Mouse (Mus musculus) stomach, embryonic 14.5 days (tissue): ENCODE results near the gene Spata33. TPM values are rescaled to one million over a fixed set of nuclear protein-coding genes. Genes with fewer than 3 reads are reported as not detected.

Experiments
- ATAC-seq: fragments of 200-750 bp; cut with Nextera tagmentation; 2 replicates; pipeline ENCODE4 v1.8.0; 2017; ENCODE audit warnings: low read depth, moderate TSS enrichment; ENCODE audit not compliant: insufficient number of reproducible peaks, insufficient read depth, low FRiP score
- H3K27ac ChIP-seq: fragments of 300-500 bp; sonication (generic); 2 replicates; pipeline ENCODE4 v1.5.1; 2014; ENCODE audit warnings: mild to moderate bottlenecking, low read length, moderate library complexity, mixed read lengths
- H3K27me3 ChIP-seq: fragments of 300-500 bp; sonication (generic); 2 replicates; pipeline ENCODE4 v1.6.1; 2014; ENCODE audit warnings: low read length, control low read depth, mixed read lengths; ENCODE audit not compliant: control insufficient read depth, insufficient read depth
- H3K36me3 ChIP-seq: fragments of 300-500 bp; sonication (generic); 2 replicates; pipeline ENCODE4 v1.6.1; 2014; ENCODE audit warnings: mild to moderate bottlenecking, control low read depth, low read length, moderate library complexity, mixed read lengths; ENCODE audit not compliant: control insufficient read depth, insufficient read depth
- H3K4me1 ChIP-seq: fragments of 300-500 bp; sonication (generic); 2 replicates; pipeline ENCODE4 v1.6.1; 2014; ENCODE audit warnings: low read length, control low read depth, mixed read lengths; ENCODE audit not compliant: control insufficient read depth, insufficient read depth
- H3K4me2 ChIP-seq: fragments of 300-500 bp; sonication (generic); replicated peaks from 2 replicates; pipeline ENCODE4 v1.6.1; 2014; ENCODE audit warnings: low read depth, low read length, control low read depth
- H3K4me3 ChIP-seq: fragments of 300-500 bp; sonication (generic); 2 replicates; pipeline ENCODE4 v1.5.1; 2014; ENCODE audit warnings: low read depth, low read length, control low read depth
- H3K9ac ChIP-seq: fragments of 300-500 bp; sonication (generic); replicated peaks from 2 replicates; pipeline ENCODE4 v1.6.1; 2014; ENCODE audit warnings: low read depth, mild to moderate bottlenecking, control low read depth, low read length, moderate library complexity, mixed read lengths
- H3K9me3 ChIP-seq: fragments of 300-500 bp; sonication (generic); 2 replicates; pipeline ENCODE4 v1.6.1; 2016; ENCODE audit warnings: low read depth, low read length, control low read depth; ENCODE audit not compliant: control insufficient read depth
- WGBS: fragments of 180-500 bp; shearing (Covaris S2); extraction: QIAGEN DNeasy Blood & Tissue Kit; methylation state at CpG from one replicate; pipeline ENCODE4 v1.1.7; 2014; 5-methylcytosine and 5-hydroxymethylcytosine counted together
- polyA plus RNA-seq: library from polyadenylated mRNA; unstranded; fragments of >200 nt; fragmentation: Nextera tagmentation; extraction: Ambion mirVana; gene quantifications from 2 replicates; pipeline ENCODE4 v1.2.1, GENCODE M21; 2014

The Spata33 gene
- polyA plus RNA-seq = 4.1 and 5.7 TPM in 2 replicates

DNA sequence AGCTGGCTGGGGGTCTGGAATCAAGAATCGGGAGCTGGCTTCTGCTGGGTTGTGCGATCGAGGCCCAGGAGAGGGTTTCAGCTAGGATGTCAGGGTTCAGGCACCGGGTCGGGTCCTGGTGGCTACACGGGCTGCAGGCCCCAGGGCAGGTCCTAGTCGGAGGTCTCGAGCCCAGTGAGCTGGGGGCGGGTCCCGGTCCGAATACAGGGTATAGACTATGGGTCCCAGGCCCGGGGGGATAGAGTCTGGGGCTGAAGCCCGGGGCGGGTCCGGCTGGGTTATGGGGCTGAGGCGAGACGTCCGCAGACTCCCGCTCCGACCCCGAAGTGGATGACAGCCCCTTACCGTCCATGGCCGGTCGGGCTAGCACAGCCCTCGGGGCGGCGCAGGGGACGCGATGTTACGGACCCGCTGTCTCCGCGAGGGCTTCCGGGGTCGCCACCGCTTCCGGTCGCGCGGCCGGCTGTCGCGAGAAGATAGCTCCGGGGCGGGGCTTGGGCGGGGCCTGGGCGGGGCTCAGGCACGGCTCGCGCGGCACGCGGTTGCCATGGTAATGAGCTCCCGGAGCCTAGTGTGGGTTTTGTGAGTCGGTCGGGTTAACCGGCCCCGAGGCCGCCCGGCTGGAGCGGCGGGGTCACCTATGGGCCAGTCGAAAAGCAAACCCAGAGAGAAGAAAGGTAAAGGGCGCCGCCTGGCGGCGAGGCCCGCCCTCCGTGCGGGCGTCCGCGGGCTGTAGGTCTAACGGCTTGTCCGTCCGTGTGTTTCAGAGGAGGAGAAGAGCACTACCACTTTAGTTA, at the start of gene Spata33, which contains the start of gene Chmp1a:
Gene Spata33 (plus strand): TSS at position 512 of the 797 bp plus-strand sequence.
Gene Chmp1a (minus strand): TSS at position 443 of the 797 bp plus-strand sequence.
- H3K9me3 ChIP-seq = no peaks in the 10 kb centered on the region
- H3K27ac ChIP-seq = peak within 1 kb of the TSS; percentile 39; the same call in 1 of the 2 replicates
- ATAC-seq = peak; percentile 95
- no peaks in the 10 kb centered on the region for H3K27me3 ChIP-seq
- H3K4me2 ChIP-seq = peak within 1 kb of the TSS; percentile 89
- peaks cover 16% of the 10 kb centered on the region for H3K36me3 ChIP-seq
- H3K4me1 ChIP-seq = peaks cover 10% of the 10 kb centered on the region
- WGBS = under 1% methylated on average over 71 of the region's 76 CpGs
- peak within 1 kb of the TSS; percentile 95 for H3K9ac ChIP-seq
- peak within 1 kb of the TSS; percentile 96 for H3K4me3 ChIP-seq

DNA sequence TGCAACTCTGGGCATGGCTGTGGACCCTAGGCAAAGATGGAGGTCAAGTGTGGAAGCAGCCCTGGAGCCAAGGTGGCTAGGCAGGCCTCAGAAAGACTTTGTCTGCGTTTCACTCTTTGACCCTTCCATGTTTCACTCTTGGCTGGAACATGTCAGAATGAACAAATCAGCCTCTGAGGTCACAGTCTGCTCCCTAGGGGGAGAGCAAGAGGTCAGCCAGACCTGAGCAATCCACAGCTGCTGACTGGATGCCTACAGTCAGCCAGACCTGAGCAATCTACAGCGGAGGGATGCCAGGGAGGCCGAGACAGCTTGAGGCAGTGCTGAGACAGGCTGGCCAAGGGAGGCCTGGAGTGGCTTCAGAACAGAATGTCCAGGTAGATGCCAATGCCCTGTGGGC, 31.2 kb upstream of the Spata33 start:
- no peaks in the 10 kb centered on the region for H3K27me3 ChIP-seq
- H3K4me3 ChIP-seq = no peak overlapping the region
- 49% methylated on average over 3 of the region's 3 CpGs for WGBS
- no peak for ATAC-seq
- no peaks in the 10 kb centered on the region for H3K36me3 ChIP-seq
- H3K27ac ChIP-seq = no peak overlapping the region
- H3K9ac ChIP-seq = no peak overlapping the region
- H3K4me2 ChIP-seq = no peak overlapping the region
- H3K9me3 ChIP-seq = peaks cover 5% of the 10 kb centered on the region; the same call in 1 of the 2 replicates
- no peaks in the 10 kb centered on the region for H3K4me1 ChIP-seq

DNA sequence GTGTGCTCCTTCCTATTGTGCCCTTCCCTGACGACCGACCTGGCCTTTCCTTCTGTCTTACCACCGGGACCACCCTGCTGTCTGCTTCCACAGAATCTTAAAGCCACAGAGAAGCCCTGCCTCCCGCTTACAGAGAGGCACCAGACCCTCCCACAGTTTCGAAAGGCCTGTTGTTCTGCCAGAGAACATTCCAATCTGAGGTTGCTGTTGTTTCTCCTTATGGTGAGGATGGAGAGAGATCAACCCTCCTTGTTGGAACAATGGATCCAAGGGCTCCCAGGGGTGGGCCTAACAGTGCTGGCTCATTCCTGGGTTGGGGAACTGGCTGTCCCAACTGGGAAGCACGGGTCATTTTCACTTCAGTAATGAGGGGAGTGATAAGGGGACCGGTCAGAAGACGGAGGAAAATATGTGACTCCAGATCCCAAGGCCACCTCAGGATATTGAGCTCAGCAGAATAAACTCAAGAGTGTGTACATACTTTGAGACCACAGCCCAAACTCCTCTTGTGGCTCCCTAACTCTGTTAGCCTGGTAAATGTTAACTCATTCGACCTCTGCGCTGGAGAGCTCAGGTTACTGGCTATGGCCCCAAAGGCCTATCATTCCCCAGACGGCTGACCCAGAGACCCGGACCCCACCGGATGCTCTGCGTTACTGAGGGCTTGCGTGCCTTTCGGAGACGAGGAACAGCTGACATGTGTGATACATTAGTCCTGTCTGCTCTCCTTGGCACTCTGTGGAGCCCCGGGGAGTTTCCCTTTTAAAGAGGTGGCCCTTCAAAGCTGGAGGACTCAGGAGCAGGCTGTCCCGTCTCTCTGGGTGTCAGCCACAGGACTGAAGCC, 26.8 kb upstream of the Spata33 start, which contains the start of gene Dpep1:
Gene Dpep1 (plus strand): TSS at position 677 of the 844 bp plus-strand sequence.
- Histone ChIP-seq H3K4me2 (no peak within 1 kb of the TSS), H3K4me1 (no peaks in the 10 kb centered on the region), H3K27ac (peak within 1 kb of the TSS; percentile 63; the same call in 1 of the 2 replicates), H3K36me3 (no peaks in the 10 kb centered on the region), H3K9ac (no peak within 1 kb of the TSS), H3K9me3 (no peaks in the 10 kb centered on the region), H3K4me3 (no peak within 1 kb of the TSS), H3K27me3 (no peaks in the 10 kb centered on the region)
- WGBS = 15% methylated on average over 19 of the region's 19 CpGs
- ATAC-seq = no peak

DNA sequence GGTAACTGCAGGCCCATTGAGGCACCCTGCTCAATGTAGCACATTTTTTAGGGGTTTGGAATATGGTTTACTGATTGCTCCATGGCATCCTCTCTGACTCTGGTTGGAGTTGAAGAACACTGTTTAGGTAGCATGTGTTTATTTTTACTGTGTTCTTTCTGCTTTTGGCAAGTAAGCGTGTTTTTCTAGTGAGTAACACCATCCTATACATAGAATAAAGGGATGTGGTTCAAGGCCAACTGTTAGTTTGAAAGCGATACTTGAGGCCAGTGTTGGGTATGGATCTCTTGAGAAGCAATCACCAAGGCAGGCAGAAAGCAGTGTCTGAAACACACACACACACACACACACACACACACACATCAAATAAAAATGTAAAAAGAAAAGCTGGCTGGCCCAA, 24.6 kb upstream of the Spata33 start:
- H3K27me3 ChIP-seq = no peaks in the 10 kb centered on the region
- no peak overlapping the region for H3K9ac ChIP-seq
- H3K9me3 ChIP-seq = no peaks in the 10 kb centered on the region
- no peak overlapping the region for H3K27ac ChIP-seq
- ATAC-seq = no peak
- no peak overlapping the region for H3K4me2 ChIP-seq
- no peak overlapping the region for H3K4me3 ChIP-seq
- 79% methylated on average over 2 of the region's 2 CpGs for WGBS
- no peaks in the 10 kb centered on the region for H3K36me3 ChIP-seq
- no peaks in the 10 kb centered on the region for H3K4me1 ChIP-seq

DNA sequence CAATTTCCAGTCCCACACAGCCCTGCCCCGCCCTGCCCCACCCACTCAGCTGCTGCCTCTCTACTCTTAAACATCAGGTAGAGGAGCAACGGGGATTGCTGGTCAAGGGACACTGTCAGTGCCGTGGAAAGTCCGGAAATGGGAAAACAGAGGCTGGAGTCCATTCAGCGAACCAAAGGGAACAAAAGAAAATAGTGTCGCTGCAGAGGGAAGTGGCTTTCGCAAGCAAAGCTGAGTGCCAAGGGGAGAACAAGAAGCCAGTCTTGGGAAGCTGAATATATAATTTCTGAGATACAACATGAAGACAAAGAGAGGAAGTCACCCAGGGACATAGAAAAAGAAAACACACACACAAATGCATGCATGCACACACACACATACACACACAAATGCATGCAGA, 23.8 kb upstream of the Spata33 start:
- H3K9me3 ChIP-seq = no peaks in the 10 kb centered on the region
- no peak overlapping the region for H3K9ac ChIP-seq
- 65% methylated on average over 7 of the region's 7 CpGs for WGBS

DNA sequence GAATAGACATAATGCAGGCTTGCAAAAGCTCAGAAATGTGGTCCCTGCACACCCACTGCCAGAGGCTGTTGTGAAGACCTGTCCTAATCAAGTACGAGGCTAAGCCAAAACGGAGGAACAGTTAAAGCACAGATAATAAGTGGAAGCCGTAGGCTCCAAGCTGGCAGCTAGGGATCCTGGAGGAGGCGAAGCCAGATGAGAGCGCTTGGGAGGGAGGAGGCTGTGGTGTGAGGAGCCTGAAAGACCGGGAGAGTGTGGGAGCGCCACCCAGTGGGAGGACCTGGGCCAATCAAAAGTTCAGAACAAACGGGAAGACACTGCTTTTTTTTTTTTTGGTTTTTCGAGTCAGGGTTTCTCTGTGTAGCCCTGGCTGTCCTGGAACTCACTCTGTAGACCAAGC, 22.0 kb upstream of the Spata33 start:
- Histone ChIP-seq H3K27me3 (no peaks in the 10 kb centered on the region), H3K4me2 (peak overlapping the region; percentile 37), H3K4me1 (no peaks in the 10 kb centered on the region), H3K36me3 (no peaks in the 10 kb centered on the region), H3K9me3 (no peaks in the 10 kb centered on the region), H3K27ac (no peak overlapping the region), H3K9ac (no peak overlapping the region), H3K4me3 (no peak overlapping the region)
- 1% methylated on average over 9 of the region's 9 CpGs for WGBS
- ATAC-seq = no peak

More for the DNA sequence above, 23.8 kb upstream of the Spata33 start:
- no peaks in the 10 kb centered on the region for H3K4me1 ChIP-seq
- H3K4me3 ChIP-seq = no peak overlapping the region
- H3K4me2 ChIP-seq = no peak overlapping the region
- H3K27me3 ChIP-seq = no peaks in the 10 kb centered on the region
- no peak for ATAC-seq
- H3K36me3 ChIP-seq = no peaks in the 10 kb centered on the region
- no peak overlapping the region for H3K27ac ChIP-seq

DNA sequence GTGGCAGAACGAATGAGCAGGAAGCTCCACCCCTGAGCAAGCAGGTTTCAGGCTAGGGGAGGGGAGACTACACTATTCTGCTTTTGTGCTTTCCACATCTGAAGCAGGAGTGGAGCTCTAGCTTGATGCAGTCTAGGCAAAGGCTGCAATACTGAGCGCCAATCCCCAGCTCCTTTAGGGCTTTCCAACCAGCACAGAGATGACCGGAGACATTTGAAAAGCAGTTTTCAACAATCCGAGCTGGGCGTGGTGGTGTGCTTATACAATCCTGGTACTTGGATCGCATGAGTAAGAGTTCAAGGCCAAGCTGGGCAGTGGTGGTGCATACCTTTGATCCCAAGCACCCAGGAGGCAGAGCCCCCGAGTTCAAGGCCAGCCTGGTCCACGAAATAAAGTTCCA, 20.7 kb upstream of the Spata33 start:
- H3K27me3 ChIP-seq = no peaks in the 10 kb centered on the region
- H3K27ac ChIP-seq = no peak overlapping the region
- H3K4me1 ChIP-seq = no peaks in the 10 kb centered on the region
- no peak overlapping the region for H3K4me2 ChIP-seq
- 0 out of 2 replicates have a peak, but pooled peaks have one; percentile 55 for ATAC-seq
- no peak overlapping the region for H3K9ac ChIP-seq
- WGBS = 55% methylated on average over 8 of the region's 8 CpGs
- H3K36me3 ChIP-seq = no peaks in the 10 kb centered on the region
- no peaks in the 10 kb centered on the region for H3K9me3 ChIP-seq
- H3K4me3 ChIP-seq = no peak overlapping the region

DNA sequence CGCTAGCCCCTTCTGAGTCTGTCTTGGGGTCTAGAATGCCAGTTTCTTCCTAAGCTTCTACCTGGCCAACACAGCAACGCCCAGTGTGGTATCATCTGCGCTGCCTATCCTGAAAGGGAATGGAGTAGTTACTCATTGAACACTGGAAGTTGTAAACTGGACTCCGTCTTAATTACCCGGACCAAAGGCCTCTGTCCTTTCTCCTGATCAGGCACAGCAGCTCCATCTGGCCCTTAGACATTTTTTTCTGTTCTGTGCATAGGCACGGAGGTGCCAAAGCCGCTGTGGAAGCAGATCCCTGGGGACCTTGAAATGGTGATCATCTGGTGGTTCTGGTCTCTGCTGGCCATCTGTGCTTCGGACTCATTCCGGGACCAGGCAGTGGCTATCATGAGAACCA, 18.9 kb upstream of the Spata33 start:
- Histone ChIP-seq H3K36me3 (no peaks in the 10 kb centered on the region), H3K4me2 (no peak overlapping the region), H3K27me3 (no peaks in the 10 kb centered on the region), H3K9me3 (no peaks in the 10 kb centered on the region), H3K4me1 (no peaks in the 10 kb centered on the region), H3K4me3 (no peak overlapping the region), H3K9ac (no peak overlapping the region), H3K27ac (no peak overlapping the region)
- WGBS = 89% methylated on average over 9 of the region's 9 CpGs
- no peak for ATAC-seq
